Mouse (Mus musculus): ENCODE measurements around the gene Pld1.
"Not testable (repeated sequence)": the region's sequence is repeated elsewhere in the genome, so short reads cannot be mapped to it uniquely, and the experiment has no call there.

The Pld1 gene

GRCm38 (mm10) chr3:27942991-27943390, 4.5 kb downstream of the Pld1 start:
- peak; percentile 9 for DNase-seq (ENCODE audit: low spot score)

- not testable (repeated sequence) for DNase-seq (ENCODE audit: low spot score)
Observed at GRCm38 (mm10) chr3:27945397-27945796, 6.9 kb downstream of the Pld1 start.

- no peak for DNase-seq (ENCODE audit: low spot score)
Observed at GRCm38 (mm10) chr3:27949175-27949872, 10.8 kb downstream of the Pld1 start.

GRCm38 (mm10) chr3:27949873-27950250, 11.4 kb downstream of the Pld1 start:
- DNase-seq (ENCODE audit: low spot score) = no peak

GRCm38 (mm10) chr3:27950726-27951125, 12.2 kb downstream of the Pld1 start:
- DNase-seq (ENCODE audit: low spot score) = no peak

- no peak for DNase-seq (ENCODE audit: low spot score)
Observed at GRCm38 (mm10) chr3:27951721-27952120, 13.2 kb downstream of the Pld1 start.

- DNase-seq (ENCODE audit: low spot score) = no peak
Observed at GRCm38 (mm10) chr3:27956006-27956405, 17.5 kb downstream of the Pld1 start.

GRCm38 (mm10) chr3:27959221-27959620, 20.7 kb downstream of the Pld1 start:
- no peak for DNase-seq (ENCODE audit: low spot score)

GRCm38 (mm10) chr3:27961162-27961561, 22.7 kb downstream of the Pld1 start:
- no peak for DNase-seq (ENCODE audit: low spot score)

- no peak for DNase-seq (ENCODE audit: low spot score)
Observed at GRCm38 (mm10) chr3:27963795-27964201, 25.3 kb downstream of the Pld1 start.

- no peak for DNase-seq (ENCODE audit: low spot score)
Observed at GRCm38 (mm10) chr3:27968671-27969070, 30.2 kb downstream of the Pld1 start.

- no peak for DNase-seq (ENCODE audit: low spot score)
Observed at GRCm38 (mm10) chr3:27973936-27974335, 35.4 kb downstream of the Pld1 start.

- no peak for DNase-seq (ENCODE audit: low spot score)
Observed at GRCm38 (mm10) chr3:27974981-27975380, 36.5 kb downstream of the Pld1 start.

GRCm38 (mm10) chr3:27976931-27977544, 38.5 kb downstream of the Pld1 start:
- DNase-seq (ENCODE audit: low spot score) = no peak

- no peak for DNase-seq (ENCODE audit: low spot score)
Observed at GRCm38 (mm10) chr3:27978030-27978723, 39.7 kb downstream of the Pld1 start.

GRCm38 (mm10) chr3:27981591-27981990, 43.1 kb downstream of the Pld1 start:
- no peak for DNase-seq (ENCODE audit: low spot score)

- peak; percentile 46 for DNase-seq (ENCODE audit: low spot score)
Observed at GRCm38 (mm10) chr3:27982436-27983017, 44.0 kb downstream of the Pld1 start.

GRCm38 (mm10) chr3:27983274-27983673, 44.8 kb downstream of the Pld1 start:
- DNase-seq (ENCODE audit: low spot score) = no peak

GRCm38 (mm10) chr3:27983935-27984577, 45.6 kb downstream of the Pld1 start:
- peak; percentile 75 for DNase-seq (ENCODE audit: low spot score)

GRCm38 (mm10) chr3:27984620-27985019, 46.1 kb downstream of the Pld1 start:
- no peak for DNase-seq (ENCODE audit: low spot score)

- DNase-seq (ENCODE audit: low spot score) = no peak
Observed at GRCm38 (mm10) chr3:27985344-27985743, 46.8 kb downstream of the Pld1 start.

- DNase-seq (ENCODE audit: low spot score) = no peak
Observed at GRCm38 (mm10) chr3:27987891-27988536, 49.5 kb downstream of the Pld1 start.
